Mouse (Mus musculus) intestine, embryonic 16.5 days (tissue): Measurements from ENCODE around the gene Ntpcr. TPM values are rescaled to one million over a fixed set of nuclear protein-coding genes. Genes with fewer than 3 reads are reported as not detected.

Experiments used
- ATAC-seq: fragments of 200-750 bp; cut with Nextera tagmentation; 2 replicates; pipeline ENCODE4 v1.8.0; 2017; ENCODE audit warnings: moderate TSS enrichment, moderate library complexity
- H3K27ac ChIP-seq: fragments of 300-500 bp; sonication (generic); 2 replicates; pipeline ENCODE4 v1.5.1; 2014; ENCODE audit warnings: mild to moderate bottlenecking, low read length
- H3K27me3 ChIP-seq: fragments of 300-500 bp; sonication (generic); replicated peaks from 2 replicates; pipeline ENCODE4 v1.6.1; 2014; ENCODE audit warnings: low read length, control low read depth, mixed read lengths; ENCODE audit not compliant: control insufficient read depth, insufficient read depth
- H3K36me3 ChIP-seq: fragments of 300-500 bp; sonication (generic); 2 replicates; pipeline ENCODE4 v1.6.1; 2014; ENCODE audit warnings: low read length, control low read depth; ENCODE audit not compliant: control insufficient read depth, insufficient read depth
- H3K4me1 ChIP-seq: fragments of 300-500 bp; sonication (generic); 2 replicates; pipeline ENCODE4 v1.6.1; 2014; ENCODE audit warnings: low read length, control low read depth, mixed read lengths; ENCODE audit not compliant: control insufficient read depth, insufficient read depth
- H3K4me2 ChIP-seq: fragments of 300-500 bp; sonication (generic); 2 replicates; pipeline ENCODE4 v1.6.1; 2014; ENCODE audit warnings: low read depth, low read length, control low read depth
- H3K4me3 ChIP-seq: fragments of 300-500 bp; sonication (generic); 2 replicates; pipeline ENCODE4 v1.5.1; 2014; ENCODE audit warnings: mild to moderate bottlenecking, low read length
- H3K9ac ChIP-seq: fragments of 300-500 bp; sonication (generic); 2 replicates; pipeline ENCODE4 v1.6.1; 2014; ENCODE audit warnings: low read depth, low read length
- H3K9me3 ChIP-seq: fragments of 300-500 bp; sonication (generic); 2 replicates; pipeline ENCODE4 v1.6.1; 2016; ENCODE audit warnings: low read length, control low read depth; ENCODE audit not compliant: control insufficient read depth
- WGBS: fragments of 180-500 bp; shearing (Covaris S2); extraction: QIAGEN DNeasy Blood & Tissue Kit; methylation state at CpG from one replicate; pipeline ENCODE4 v1.1.7; 2014; 5-methylcytosine and 5-hydroxymethylcytosine counted together
- polyA plus RNA-seq: library from polyadenylated mRNA; unstranded; fragments of >200 nt; fragmentation: Nextera tagmentation; extraction: Ambion mirVana; gene quantifications from 2 replicates; pipeline ENCODE4 v1.2.1, GENCODE M21; 2015

The Ntpcr gene
- polyA plus RNA-seq, 1 experiment from 2014 or later: 30.8 TPM

DNA sequence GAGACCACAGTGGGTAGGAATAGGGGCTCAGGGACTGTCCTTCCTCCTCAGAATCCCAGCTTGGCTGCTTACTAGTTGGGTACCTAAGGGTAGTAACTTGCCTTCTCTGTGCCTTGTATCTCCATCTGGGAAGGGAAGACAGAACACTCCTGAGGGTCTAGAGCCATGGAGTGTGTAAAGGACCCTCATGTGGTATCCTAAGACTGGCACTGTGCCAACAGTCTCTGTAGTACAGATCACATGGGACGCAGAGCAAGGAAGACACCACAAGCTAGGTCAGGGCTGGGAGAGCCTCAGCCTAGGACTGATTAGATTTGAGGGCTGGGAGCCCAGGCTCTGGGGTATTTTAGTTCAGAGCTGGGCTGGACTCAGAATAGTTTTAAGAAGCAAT lies 27.3 kb downstream of the Ntpcr start:
- ATAC-seq: no peak
- 0 out of 2 replicates have a peak, but pooled peaks cover 4% of the 10 kb centered on the region for H3K4me1 ChIP-seq
- WGBS: 20% methylated on average over 1 of the region's 1 CpGs
- H3K4me3 ChIP-seq: no peak overlapping the region
- no peak overlapping the region for H3K9ac ChIP-seq
- no peaks in the 10 kb centered on the region for H3K27me3 ChIP-seq
- H3K9me3 ChIP-seq: no peaks in the 10 kb centered on the region
- no peak overlapping the region for H3K4me2 ChIP-seq
- no peak overlapping the region for H3K27ac ChIP-seq
- H3K36me3 ChIP-seq: no peaks in the 10 kb centered on the region

DNA sequence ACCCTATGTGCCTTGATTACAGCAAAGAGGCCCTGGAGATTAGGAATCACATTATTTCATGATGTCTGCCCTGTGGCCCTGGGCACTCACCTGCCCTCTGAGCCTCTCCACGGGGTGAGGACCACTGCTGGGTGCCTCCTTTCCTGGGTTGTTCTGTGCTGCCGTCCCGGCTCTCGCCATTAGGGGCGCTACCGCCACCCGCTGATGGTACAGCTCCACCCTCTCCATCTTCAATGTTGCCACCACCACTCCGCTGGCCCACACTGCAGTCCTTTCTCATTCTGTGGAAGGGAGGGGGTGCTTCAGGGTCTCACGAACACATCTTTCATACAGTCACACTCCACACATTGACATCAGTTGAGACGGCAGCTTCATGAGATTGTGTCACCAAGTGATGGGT lies 29.3 kb downstream of the Ntpcr start:
- H3K27me3 ChIP-seq: no peaks in the 10 kb centered on the region
- no peak overlapping the region for H3K27ac ChIP-seq
- H3K4me3 ChIP-seq: no peak overlapping the region
- no peaks in the 10 kb centered on the region for H3K9me3 ChIP-seq
- no peak for ATAC-seq
- WGBS: 55% methylated on average over 10 of the region's 10 CpGs
- no peak overlapping the region for H3K4me2 ChIP-seq
- no peak overlapping the region for H3K9ac ChIP-seq
- 0 out of 2 replicates have a peak, but pooled peaks cover 4% of the 10 kb centered on the region for H3K4me1 ChIP-seq
- H3K36me3 ChIP-seq: no peaks in the 10 kb centered on the region

DNA sequence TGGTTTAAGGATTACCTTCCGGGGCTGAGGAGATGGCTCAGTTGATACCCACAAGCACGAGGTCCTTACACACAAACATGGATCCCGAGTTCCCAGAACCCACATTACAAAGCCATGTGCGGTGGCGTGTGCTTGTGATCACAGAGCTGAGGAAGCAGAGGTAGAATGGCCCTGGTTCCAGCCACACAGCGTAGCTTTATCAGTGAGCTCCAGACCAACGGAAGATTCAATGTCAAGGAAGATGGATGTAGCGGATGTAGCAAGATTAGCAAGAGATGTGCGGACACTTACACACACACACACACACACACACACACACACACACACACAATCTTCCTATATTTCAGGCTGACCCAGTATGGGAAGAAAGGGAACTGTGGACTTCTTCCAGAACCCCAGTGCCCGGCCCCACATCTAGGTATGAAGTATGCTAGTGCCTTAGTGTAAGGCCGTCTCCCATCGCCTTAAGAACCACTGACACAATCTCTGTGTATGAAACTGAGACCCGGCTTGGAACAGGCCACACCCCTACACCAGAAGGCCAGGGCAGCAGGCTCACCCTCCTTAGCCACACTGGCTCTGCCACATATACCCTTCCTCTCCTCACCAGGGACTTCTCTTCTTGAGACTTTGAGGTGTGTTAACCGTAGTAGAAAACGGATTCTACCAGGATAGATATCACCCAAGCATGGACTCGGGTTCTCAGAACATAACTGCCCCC lies 33.5 kb downstream of the Ntpcr start:
- no peak overlapping the region for H3K4me3 ChIP-seq
- 96% methylated on average over 16 of the region's 16 CpGs for WGBS
- no peak overlapping the region for H3K27ac ChIP-seq
- H3K4me2 ChIP-seq: no peak overlapping the region
- no peaks in the 10 kb centered on the region for H3K36me3 ChIP-seq
- no peak overlapping the region for H3K9ac ChIP-seq
- H3K27me3 ChIP-seq: no peaks in the 10 kb centered on the region
- H3K9me3 ChIP-seq: no peaks in the 10 kb centered on the region
- no peak for ATAC-seq
- H3K4me1 ChIP-seq: no peaks in the 10 kb centered on the region

DNA sequence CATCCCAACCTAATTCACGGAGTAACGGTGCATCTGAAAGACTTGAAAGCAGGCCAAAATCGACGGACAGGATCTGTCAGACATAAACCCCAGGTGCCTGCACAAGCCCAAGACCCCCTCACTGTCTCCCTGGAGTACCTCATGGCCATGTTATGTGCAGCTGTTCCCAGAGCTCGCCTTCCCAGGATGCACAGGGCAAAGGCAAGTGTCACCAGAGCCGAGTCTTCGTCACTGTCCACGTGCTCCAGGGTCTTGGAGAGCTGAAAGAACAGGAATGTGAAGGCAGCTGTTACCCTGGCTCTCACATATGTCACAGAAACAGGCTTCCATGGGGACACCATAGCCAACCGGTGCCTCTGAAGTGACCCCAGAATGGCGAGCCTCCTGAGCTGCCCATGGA lies 38.3 kb downstream of the Ntpcr start:
- no peak overlapping the region for H3K4me3 ChIP-seq
- no peak overlapping the region for H3K27ac ChIP-seq
- H3K4me1 ChIP-seq: no peaks in the 10 kb centered on the region
- no peaks in the 10 kb centered on the region for H3K9me3 ChIP-seq
- ATAC-seq: no peak
- 76% methylated on average over 10 of the region's 10 CpGs for WGBS
- no peak overlapping the region for H3K4me2 ChIP-seq
- no peaks in the 10 kb centered on the region for H3K27me3 ChIP-seq
- no peak overlapping the region for H3K9ac ChIP-seq
- no peaks in the 10 kb centered on the region for H3K36me3 ChIP-seq

DNA sequence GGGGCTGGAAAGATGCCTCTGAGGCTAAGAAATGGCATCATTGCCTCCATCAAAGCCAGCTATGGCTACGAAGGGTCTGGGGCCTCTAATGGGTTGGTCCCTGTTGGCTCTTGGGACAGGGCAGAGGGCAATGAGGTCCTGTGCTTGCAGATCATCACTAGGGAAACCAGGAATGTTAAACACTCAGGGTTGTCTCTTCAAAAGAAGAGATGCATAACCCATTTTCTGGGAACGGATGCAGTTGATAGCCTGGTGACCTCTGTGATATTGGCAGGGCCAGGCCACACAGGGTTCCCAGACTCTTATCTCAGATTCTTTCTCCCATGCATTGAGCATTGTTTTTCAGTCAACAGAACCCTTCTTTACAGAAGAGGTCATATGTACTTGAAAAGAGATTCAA lies 42.5 kb downstream of the Ntpcr start:
- no peak for ATAC-seq
- WGBS: 29% methylated on average over 2 of the region's 2 CpGs
- Histone ChIP-seq H3K4me1 (no peaks in the 10 kb centered on the region), H3K4me2 (no peak overlapping the region), H3K4me3 (no peak overlapping the region), H3K9ac (no peak overlapping the region), H3K36me3 (no peaks in the 10 kb centered on the region), H3K9me3 (no peaks in the 10 kb centered on the region), H3K27me3 (no peaks in the 10 kb centered on the region), H3K27ac (no peak overlapping the region)

DNA sequence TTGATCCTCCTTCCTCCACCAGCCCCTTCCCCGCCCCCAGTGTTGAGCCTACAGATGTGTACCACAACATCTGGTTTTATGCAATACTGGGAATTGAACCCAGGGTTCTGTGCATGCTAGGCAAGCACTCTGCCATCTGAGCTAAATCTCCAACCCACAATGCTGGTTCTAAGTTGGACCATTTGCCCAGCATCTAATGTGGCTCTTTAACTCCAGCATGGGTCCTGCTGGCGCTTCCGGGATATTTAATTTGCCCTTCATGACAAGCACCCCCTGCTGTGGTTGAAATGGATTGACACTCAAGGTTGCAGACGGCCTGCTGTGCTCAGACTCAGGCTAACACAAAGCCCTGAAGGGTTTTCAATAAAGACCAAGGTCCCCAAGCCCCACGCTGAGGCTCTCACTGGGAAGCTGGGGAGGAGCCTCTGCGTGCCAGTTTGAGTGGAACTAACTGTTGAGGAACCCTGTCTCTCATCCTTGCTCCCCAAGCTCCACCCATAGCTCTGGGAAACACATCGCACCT lies 43.6 kb downstream of the Ntpcr start:
- H3K4me1 ChIP-seq: 0 out of 2 replicates have a peak, but pooled peaks cover 3% of the 10 kb centered on the region
- no peaks in the 10 kb centered on the region for H3K9me3 ChIP-seq
- H3K36me3 ChIP-seq: no peaks in the 10 kb centered on the region
- no peak overlapping the region for H3K4me3 ChIP-seq
- no peak overlapping the region for H3K4me2 ChIP-seq
- no peaks in the 10 kb centered on the region for H3K27me3 ChIP-seq
- no peak for ATAC-seq
- WGBS: 62% methylated on average over 7 of the region's 7 CpGs
- H3K9ac ChIP-seq: no peak overlapping the region
- H3K27ac ChIP-seq: no peak overlapping the region

DNA sequence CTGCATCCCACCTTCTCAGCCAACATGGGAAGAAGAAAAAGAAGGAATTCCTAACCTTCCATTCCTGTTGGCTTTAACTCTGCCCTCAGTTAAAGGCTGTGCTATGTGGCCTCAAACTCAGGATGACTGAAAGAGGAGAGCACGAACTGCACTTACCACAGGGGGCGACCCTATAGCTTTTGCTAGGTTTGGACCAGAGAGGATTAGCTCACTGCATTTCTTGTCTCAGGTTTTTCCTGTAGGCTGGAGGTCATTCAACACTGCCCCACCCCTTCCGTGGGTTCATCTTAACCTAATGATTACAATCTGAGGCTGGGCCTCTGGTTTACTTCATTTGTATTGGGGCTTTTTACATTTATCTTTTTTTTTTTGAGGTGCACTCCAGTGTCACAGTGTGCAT lies 45.3 kb downstream of the Ntpcr start:
- no peak overlapping the region for H3K4me3 ChIP-seq
- 0 out of 2 replicates have a peak, but pooled peaks cover 3% of the 10 kb centered on the region for H3K4me1 ChIP-seq
- H3K27ac ChIP-seq: no peak overlapping the region
- H3K9ac ChIP-seq: no peak overlapping the region
- whole genome bisulfite sequencing: 66% methylated on average over 3 of the region's 3 CpGs
- no peak overlapping the region for H3K4me2 ChIP-seq
- H3K36me3 ChIP-seq: no peaks in the 10 kb centered on the region
- H3K27me3 ChIP-seq: no peaks in the 10 kb centered on the region
- ATAC-seq: no peak
- no peaks in the 10 kb centered on the region for H3K9me3 ChIP-seq

DNA sequence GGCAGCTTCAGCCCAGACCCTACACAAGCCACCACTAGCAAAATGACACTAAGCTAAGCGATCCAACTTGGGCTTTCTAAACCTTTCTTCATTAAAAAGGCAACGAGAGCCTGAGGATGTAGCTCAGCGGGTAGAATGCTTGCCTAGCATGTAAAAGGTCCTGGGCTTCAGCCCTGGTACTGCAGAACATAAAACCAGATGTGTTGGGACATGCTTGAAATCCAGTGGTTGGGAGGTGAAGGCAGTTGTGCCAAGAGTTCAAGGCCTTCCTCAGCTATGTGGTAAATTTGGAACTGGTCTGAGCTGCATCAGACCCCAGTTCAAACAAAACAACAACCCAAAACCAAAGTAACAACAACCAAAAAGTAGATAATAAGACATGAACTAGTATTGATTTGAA lies 46.6 kb downstream of the Ntpcr start:
- Histone ChIP-seq H3K4me1 (0 out of 2 replicates have a peak, but pooled peaks cover 3% of the 10 kb centered on the region), H3K36me3 (no peaks in the 10 kb centered on the region), H3K27me3 (no peaks in the 10 kb centered on the region), H3K4me3 (no peak overlapping the region), H3K27ac (no peak overlapping the region), H3K9ac (no peak overlapping the region), H3K4me2 (no peak overlapping the region), H3K9me3 (no peaks in the 10 kb centered on the region)
- WGBS: 92% methylated on average over 3 of the region's 3 CpGs
- no peak for ATAC-seq

DNA sequence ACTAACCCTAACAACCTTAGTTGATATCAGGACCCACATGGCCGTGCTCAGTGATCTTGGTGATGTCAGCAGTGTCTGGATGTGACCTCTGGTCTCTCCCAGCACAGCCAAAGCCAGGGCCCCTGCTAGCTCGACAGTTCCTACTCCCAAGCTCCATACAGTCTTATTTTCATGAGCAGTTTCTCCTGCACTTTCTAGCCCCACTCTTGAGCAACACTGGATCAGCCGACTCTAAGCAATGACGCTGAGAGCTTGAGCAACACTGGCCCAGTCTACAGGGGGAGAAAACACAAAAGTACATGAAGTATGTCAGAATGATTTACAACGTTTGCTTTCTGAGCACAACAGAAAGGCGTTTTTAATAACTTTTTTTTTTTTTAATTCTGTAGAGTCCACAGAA lies 47.0 kb downstream of the Ntpcr start:
- WGBS: 44% methylated on average over 6 of the region's 6 CpGs
- H3K4me2 ChIP-seq: no peak overlapping the region

More for the DNA sequence above, 47.0 kb downstream of the Ntpcr start:
- H3K4me1 ChIP-seq: 0 out of 2 replicates have a peak, but pooled peaks cover 3% of the 10 kb centered on the region
- H3K27ac ChIP-seq: no peak overlapping the region
- no peaks in the 10 kb centered on the region for H3K9me3 ChIP-seq
- no peak overlapping the region for H3K4me3 ChIP-seq
- no peaks in the 10 kb centered on the region for H3K36me3 ChIP-seq
- no peak overlapping the region for H3K9ac ChIP-seq
- peak; percentile 80 for ATAC-seq
- H3K27me3 ChIP-seq: no peaks in the 10 kb centered on the region
